Mouse (Mus musculus): Measurements from ENCODE around the gene Sp2.

The Sp2 gene

DNA sequence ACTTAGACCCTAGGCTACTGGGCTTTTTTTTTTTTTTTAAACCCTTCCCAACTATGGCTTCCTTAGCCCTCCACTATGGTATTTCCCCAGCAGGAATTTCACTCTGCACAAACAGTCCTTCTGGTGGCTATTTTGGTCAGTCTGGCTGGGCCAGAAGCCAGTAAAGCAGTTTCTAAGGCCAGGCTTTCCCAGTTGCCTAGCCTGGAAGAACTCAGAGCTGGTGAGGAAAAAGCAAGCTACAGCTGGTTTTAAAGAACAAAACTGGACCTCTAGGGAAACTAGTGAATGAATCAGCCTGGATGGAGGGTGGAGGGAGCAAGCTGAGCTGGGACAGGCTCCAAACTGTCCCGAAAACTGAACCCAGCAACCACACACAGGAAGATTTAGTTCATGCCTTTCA lies 13.0 kb downstream of the Sp2 start:
- peak; percentile 85 for DNase-seq

DNA sequence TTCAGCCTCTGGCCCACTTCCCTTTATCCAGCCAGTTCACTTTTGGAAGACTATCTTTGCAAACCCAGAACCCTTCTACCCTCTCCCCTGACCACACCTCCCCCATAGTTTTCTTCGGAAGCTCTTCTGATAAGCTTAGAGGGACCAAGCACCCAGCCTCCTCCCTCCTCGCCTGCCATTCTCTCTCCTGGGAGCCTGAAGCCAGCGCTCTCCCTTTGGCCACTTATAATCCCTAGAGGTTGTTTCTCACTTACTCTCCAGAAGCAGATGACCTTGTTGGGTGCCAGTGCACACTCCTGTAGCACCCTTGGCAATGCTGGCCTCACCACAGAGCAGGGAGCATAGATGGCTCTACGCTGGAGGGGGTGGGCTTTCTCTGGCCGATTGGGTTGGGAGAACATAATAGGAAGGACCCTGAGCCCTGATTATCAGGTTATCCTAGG lies 13.5 kb downstream of the Sp2 start:
- peak; percentile 65 for DNase-seq

DNA sequence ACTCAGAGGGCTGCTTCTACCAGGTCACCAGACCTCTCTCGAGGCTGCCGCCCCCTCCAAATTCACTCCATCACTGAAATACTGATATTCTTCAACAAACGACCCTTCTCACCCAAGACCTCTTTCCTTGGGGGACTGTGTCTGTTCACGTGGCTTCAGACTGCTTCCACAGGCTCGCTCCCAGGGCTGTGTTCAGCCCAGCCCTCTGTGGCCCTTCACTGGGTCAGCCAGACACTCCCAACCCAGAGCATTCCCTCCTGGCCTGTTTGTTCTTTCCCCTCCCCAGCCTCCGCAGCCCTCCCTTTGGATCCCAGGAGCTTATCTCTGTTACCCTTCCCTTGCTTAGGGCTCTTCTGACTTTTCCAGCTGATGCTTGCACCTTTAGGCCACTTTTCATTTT lies 14.3 kb downstream of the Sp2 start:
- no peak for DNase-seq

DNA sequence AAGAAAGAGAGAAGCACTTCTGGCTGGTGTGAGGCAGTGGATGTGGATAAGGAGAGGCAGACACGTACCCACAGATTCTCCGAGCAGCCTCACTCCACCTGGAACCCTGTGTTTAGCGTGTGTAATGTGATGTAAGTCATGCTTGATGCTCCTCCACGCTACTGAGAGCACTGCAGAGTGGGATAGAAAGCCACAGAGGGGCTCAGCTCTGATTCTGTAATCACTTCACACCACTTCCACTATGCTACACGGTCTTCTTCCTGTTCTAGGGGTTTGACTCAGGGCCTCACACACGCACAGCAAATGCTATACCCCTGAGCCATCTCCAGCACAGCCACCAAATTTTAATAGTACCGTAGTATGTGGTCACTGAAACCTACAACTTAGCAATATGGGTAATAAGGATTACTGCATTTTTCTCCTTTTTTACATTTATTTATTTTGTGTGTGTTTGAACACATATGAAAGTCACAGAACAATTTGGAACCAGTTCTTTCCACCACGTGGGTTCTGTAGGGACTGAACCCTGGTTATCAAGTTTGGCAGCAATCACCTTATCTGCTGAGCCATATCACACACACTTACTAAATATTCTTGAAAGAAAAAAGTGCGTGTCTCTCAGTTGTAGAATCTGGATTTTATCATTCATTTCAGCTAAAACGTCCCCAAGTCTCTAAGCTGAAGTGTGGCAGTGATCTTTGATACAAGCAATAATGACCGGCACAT lies 15.1 kb downstream of the Sp2 start:
- no peak for DNase-seq

DNA sequence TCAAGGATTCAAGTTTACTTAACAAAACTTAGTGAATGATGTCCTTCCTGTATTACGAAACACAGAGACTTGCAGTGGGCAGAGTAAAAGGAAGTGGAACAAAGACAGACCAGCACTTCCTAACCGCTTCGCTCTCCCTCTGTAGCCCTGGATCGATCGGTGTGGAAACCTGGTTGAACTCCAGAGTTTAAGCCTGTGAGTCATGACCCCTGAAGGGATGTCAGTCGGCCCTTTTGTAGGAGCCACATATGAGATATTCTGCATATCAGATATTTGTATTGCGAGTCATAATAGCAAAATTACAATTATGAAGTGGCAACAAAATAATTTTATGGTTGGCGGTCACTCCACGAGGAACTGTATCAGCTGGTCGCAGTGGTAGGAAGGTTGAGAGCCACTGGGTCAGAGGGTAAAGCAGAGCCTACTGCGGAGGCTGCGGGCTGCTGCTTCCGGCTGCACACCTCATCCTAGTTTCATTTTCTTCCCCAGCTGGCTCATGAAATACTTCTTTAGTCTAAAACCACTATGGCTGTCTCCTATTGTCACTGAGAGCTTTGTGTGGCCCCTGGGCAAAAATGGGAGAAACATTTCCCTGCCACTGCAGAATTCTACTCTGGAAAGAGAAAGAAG lies 15.7 kb downstream of the Sp2 start:
- no peak for DNase-seq

DNA sequence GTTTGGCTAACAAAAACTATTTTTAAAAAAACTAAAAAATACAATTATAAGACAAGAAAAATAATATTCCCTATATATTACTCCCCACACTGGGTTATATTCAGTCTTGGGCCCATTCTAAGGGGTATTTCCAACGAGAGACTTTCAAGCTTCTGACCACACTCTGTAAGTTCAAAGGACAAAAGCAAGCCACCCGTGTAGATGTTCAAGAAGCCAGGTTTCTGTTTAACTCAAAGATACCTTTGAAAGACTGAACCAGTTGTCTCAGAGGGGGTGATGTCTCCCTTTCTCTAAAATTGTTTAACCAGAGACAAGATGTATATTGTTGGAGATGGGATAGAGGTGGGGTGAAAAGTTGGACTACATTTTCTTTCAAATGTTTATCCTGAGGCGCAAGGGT lies 16.6 kb downstream of the Sp2 start:
- no peak for DNase-seq

DNA sequence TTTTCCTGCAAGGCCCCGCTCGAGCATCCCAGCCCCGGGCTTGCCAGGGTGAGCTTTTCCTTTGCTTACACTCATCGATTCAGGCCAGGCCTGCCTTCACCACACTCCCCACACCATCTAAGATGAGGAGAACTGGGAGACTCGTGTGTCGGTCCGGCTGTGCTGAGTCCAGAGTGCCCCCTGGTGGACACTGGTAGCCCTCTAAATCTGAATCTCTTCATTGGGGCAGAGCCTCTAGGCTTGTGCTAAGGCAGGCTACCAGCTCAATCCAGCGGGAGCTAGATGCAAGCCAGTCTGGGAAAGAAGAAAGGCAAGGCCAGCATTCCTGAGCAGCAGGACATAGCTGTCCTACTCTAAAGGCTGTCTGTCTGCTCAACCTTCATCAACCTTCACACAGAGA lies 19.2 kb downstream of the Sp2 start:
- peak; percentile 87 for DNase-seq

DNA sequence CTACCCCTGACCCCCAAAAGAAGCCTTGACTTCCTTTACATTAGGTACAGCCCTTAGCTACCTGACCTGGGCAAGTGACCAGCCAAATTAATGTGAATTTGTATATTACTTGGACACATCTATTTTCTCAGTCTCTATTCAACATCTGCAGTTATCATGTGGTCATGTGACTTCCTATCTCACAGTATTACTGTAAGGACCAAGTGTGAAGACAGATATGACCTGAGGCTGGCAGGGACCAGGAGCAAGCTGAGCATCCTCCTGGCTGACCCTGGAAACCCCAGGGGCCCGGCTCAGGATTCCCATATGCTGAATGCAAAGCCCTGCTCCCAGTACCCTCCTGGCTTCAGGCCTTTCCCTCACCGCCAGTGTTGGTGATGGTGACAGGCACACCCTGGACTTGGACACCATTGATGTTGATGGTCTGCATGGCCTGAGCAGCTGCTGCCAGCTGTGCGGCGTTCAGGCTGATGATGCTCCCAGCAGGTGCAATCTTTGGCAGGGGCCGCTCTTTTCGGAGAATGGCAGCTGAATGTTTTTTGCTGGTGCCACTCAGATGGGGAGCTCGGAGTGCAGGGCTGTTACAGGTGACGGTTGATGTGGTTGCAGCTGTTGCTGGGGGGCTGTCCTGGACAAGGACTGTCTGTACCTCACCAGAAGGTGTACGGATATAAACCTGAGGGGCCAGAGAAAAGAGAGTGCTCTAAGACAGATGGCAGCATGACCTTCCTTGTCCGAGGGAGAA lies 25.5 kb downstream of the Sp2 start:
- no peak for DNase-seq

DNA sequence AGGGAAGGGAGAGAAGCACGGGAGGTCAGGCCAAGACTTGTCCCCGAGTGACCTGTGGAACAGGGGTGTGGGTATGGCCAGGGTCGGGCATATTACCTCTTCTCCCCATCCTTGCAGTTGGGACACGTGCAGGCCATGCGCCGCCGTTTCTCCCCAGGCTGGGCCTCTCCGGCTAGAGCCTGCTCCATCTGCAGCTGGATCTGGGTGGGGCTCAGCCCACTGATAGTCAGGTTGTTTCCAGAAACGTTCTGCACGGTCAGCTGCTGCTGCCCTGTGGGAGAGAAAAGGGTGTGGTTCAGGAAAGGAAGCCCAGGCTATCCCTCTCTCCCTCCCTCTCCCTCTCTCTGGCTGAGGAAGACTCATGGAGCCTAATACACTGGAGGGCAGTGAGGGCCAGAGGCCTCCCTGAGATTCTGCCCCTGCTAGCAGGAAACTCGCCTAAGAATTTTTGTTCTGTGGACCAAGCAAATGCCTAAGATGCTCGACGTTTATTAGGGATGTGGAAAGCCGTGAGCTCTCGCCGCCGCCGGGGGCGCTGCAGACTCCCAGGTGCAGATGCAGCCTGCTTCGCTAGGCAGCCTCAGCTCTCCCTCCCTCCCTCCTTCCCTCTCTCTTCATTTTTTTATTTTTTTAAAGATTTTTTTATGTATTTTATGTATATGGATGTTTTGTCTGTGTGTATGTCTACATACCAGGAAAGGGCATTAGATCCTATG lies 26.6 kb downstream of the Sp2 start:
- no peak for DNase-seq

DNA sequence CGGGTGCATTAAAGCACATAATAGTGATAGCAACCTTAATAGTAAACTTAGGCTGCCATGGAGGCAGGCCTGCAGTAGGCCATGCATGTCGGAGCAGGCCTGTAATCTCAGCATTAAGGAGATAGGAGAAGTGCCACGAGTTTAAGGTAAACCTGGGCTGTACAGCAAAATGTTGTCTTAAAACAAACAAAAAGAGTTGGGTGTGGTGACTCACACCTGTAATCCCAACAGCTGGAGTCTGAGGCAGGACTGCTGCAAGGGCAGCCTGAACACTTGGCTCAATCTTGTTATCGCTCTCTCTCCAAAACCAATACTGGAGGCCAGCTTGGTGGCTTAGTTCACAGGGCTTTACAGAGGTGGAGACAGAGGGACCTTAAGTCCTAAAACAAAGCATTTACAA lies 27.7 kb downstream of the Sp2 start:
- no peak for DNase-seq

DNA sequence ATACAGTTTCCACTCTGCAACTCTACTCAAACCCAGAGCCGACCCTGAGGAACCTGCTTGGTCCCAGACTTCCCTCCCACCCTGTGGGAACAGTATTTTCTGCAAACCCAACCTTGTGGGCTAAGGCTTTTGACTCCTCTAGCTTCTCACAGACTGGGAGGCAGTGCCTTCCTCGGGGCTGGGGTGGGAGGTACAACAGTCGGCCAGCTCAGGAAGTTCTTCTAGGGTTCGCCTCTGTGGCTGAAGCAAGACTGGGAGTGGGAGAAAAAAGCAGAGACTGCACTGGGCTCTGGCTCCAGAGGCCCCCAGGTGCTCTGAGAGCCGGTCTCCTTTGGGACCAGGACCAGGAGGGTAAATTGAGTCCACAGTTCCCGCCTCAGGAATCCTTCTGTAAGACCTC lies 29.9 kb downstream of the Sp2 start:
- DNase-seq: no peak

DNA sequence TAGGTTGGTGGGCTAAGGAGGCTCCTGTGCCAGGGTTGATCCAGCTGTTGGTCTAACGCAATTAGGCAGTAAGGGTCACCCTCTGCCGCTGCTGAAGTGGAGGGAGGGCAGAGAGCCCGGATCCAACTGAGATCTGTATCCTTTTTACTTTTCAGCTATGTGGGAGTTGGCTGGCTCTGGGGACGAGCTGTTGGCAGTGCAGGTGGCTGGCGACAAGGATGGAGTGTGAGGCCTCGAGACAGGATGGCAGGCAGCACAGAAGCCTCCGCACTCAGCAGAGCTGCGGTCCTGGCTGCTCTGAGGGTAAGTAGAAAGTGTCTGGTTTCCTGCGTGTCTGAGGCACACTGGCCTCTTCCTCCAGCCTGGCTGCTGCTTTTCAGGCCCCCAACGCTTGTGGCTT lies 30.3 kb downstream of the Sp2 start:
- no peak for DNase-seq

DNA sequence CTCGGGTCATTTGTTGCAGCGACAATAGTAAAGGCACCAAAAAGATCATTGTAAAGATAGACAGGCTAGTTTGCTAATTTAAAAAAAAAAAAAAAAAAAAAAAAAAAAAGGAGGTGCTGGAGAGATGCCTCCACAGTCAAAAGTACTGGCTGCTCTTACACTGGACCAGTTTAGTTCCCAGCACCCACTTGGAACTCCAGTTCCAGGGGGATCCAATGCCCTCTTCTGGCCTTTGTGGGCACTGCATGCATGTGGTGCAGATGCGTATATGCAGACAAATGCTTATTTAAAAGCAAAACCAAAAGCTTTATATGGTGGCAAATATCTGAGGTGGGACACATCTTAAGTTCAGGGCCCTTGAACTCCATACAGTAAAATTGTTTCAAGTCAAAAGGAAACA lies 32.0 kb downstream of the Sp2 start:
- DNase-seq: no peak

DNA sequence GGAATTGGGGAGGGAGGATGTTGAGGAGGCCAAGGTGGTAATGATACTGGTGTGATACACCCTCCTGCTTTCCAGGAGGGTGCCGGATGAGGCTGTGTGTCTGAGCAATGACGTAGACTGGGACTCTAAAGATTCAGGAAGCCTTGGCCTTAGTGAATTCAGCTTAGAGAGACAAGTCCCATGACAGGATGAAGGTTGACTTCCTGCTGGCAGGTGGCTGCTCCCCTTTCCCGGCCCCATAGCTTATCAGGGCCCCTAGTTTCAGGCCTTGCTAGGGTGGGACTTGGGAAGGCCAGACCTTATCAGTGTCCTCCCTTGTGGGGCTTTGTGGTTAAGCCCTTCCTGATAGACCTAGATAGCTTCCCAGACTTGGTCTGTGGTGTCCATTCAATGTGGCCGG lies 34.9 kb downstream of the Sp2 start:
- DNase-seq: no peak

DNA sequence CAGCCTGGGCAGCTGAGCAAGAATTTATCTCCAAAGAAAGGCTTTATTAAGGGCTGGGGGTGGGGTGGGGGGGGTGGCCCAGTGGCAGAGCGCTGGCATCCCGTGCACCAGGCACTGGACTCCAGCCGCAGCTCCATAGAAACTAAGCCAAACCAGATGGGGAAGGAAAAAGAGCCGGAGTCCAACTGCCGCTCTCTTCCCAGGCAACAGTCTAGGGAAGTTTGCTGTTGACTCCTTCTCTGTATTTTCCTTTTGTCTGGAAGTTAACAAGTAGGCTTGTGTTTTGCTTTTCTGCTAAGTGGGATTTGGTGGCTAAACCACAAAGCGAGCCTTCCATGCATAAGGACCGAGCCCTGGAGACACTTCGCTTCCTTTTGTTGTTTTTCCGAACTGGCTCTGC lies 36.3 kb downstream of the Sp2 start:
- no peak for DNase-seq

DNA sequence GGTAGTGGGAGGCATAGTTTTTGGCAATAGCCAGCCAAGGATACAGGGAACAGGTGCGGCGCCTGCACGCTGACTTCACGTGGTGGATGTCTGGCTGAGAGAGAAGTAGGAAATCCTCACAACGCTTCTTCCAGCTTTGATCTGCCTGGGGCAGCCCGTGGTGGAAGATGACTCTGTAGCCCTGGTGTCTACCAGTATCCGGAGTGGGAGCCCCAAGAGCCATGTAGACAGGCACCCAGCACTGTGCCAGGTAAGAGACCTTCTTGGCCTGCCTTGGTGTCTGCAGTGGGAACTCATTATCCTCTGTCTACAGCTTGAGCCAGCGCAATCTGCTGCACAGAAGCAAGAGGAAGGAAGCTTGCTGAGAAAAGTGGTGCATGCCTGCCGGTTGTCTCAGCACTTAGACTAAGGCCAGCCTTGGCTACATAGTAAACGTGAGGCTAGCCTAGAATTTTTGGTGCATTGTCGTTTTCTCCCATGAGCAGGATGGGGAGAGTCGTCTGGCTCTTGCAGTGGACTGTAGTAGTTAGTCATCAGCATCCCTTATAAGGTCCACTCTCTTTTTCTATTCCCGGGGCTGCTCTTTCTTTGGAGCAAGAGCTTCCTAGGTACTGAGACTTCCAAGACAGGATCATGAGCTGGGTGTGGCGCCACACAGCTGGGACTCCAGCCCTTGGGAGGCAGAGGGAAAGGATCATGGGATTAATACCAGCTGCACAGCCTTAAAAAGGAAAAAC lies 37.7 kb downstream of the Sp2 start:
- DNase-seq: no peak

DNA sequence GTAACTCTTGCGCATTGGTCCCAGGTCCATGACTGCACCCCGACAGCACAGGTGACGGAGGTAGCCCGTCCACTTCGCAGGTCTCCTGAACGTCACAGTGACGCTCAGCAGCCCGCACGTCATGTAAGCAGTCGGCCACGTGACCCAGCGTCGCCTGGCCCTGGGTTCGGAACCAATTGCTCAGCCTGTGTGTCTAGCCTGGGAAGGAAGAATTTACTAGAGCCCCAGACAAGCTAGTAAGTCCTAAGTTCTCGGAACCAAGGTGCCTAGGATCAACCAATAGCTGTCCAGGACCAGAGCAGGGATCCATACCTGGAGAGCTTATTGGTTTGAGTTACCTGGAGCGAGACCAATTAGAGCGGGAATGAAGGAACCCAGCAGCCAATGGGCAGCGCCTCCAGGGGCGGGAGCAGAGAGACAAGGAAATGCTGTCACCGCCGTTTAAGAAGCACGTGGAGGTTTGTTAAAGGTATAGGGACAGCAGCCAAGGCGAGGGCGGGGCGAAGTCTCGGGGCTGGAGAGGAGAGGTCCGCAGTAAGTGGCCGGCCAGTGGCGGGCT lies 38.9 kb downstream of the Sp2 start, which contains the start of gene Pnpo:
Pnpo (minus strand) TSS at position 241 of the 559 bp plus-strand sequence.
- peak; percentile 95 for DNase-seq

DNA sequence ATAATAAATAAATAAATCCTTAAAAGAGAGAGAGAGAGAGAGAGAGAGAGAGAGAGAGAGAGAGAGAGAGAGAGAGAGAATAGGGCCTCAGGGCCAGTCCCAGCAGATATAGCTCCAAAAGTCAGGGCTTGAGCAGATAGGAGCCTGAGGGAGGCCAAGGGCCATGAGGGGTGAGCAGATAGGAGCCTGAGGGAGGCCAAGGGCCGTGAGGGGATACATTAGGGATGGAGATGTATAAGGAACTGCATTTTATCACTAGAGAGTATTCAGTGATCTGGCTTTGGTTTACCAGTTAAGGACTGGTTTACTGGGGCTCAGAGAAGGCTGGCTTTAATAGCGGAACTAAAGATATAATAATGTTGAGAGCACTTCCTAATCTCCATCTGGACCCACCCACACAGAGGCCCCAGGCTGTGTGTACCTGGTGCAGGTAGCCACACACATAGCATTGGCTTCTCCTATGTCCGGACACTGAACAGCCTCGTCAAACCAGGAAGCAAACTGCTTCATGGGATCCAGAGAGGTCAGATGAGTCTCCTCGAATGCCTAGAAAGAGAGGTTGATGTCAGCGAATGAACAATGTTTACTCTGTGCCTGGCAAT lies 40.7 kb downstream of the Sp2 start:
- no peak for DNase-seq

DNA sequence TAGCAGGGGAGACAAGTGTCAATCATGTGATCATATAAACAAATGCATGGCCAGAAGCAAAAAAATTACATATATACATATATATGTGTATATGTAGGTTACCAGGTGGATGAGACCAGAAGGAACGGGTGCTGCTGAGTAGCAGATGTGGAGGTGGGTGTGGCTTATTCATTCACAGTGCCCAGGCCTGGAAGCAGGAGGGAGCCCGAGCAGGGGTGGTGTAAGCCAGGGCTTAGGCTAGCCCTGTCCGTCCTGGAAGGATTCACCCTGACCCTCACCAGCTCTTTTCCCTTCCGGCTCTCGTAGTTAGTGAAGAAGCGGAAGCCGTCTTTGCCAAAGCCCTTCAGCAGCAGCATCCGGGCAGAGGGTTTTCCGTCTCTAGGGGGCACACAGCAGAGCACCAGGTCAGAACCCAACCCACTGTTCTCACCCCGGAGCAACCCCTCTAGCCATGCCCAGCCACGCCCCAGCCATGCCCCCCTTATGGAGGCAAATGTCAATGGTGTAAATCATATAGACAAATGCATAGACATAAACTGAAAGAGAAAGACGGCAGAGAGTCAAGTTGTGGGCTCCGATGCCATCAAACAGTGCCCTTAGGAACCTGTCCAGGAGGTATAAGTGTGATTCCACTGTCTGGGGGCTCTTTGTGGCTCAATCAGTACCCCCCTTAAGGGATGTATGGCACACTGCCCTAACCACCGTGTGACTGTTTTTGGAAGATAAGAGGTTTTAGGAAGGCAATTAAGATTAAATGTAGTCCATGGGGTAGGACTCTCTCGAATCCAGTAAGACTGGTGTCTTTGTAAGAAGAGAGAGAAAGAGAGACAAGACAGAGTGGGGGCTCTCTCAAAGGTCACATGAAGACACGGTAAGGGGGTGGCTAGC lies 41.9 kb downstream of the Sp2 start:
- no peak for DNase-seq

DNA sequence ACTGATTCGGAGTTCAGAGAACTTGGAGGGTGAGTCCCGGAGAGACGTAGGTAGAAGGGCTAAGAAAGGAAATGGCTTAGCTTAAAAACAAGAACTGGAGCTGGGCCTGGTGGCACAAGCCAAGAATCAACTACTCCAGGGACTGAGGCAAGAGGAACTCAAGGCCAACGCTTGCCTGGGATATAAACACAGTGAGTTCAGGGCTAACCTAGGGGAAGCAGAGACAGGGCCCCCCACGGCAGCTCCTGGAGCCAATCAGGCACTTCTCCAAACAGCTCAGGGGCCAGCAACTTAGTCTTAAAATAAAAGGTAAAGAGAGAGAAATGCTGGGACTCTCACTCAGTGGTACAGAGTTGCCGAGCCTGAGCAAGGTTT lies 44.3 kb downstream of the Sp2 start:
- no peak for DNase-seq
